Comparison of ENCODE assay signal across 17 mouse cellular contexts in the genomic region with DNA sequence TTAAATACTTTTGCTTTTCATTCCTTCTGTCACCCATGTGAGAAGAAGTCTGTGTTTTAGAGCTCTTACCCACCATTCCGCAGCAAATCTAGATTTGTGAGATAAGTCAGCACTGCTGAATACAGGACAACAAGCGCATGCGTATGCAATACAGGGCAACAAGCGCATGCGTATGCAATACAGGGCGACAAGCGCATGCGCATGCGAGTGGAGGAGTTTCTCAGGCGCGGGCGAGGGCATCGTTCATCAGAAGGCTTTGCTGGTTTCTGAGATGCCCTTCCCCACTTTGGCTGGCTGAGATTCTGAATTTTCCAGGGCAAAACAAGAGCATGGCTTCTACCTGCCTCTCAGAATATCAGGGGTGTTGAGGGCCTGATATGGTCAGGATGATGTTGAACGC.
"Had no signal": no experiment of that assay in that cellular context is flagged by ENCODE, and none has a peak within 500 bp of the region (broad histone marks: within the 10 kb centered on the region; RNA-seq: fewer than 3 reads in every experiment).

No protein-coding gene starts in this region.

- H3K9me3 ChIP-seq: neural tube, embryonic 12.5 days; neural tube, embryonic 13.5 days; neural tube, embryonic 15.5 days; stomach, embryonic 15.5 days had no signal

- H3K27me3 ChIP-seq: neural tube, embryonic 12.5 days; neural tube, embryonic 13.5 days; neural tube, embryonic 15.5 days; stomach, embryonic 15.5 days had no signal

- H3K4me3 ChIP-seq: neural tube, embryonic 12.5 days; neural tube, embryonic 13.5 days; neural tube, embryonic 15.5 days; stomach, embryonic 15.5 days had no signal

- H3K4me1 ChIP-seq: neural tube, embryonic 12.5 days; neural tube, embryonic 13.5 days; neural tube, embryonic 15.5 days; stomach, embryonic 15.5 days had no signal

- H3K36me3 ChIP-seq: neural tube, embryonic 12.5 days; neural tube, embryonic 13.5 days; neural tube, embryonic 15.5 days; stomach, embryonic 15.5 days had no signal

- H3K4me2 ChIP-seq: neural tube, embryonic 12.5 days; neural tube, embryonic 13.5 days; neural tube, embryonic 15.5 days; stomach, embryonic 15.5 days had no signal

- H3K27ac ChIP-seq: neural tube, embryonic 12.5 days; neural tube, embryonic 13.5 days; neural tube, embryonic 15.5 days; stomach, embryonic 15.5 days; stomach, postnatal 0 days had no signal

- H3K9ac ChIP-seq: neural tube, embryonic 12.5 days; neural tube, embryonic 13.5 days; neural tube, embryonic 15.5 days; stomach, embryonic 15.5 days had no signal

- DNase-seq: retina, postnatal 1 day; right cerebral cortex, adult 18-20 months; right cerebral cortex, postnatal 14 days; right cerebral cortex, postnatal 25 days; right cerebral cortex, postnatal 4 days; spleen, adult 18-20 months; thymus, adult 18-20 months; thymus, adult 2 months; thymus, postnatal 14 days; thymus, postnatal 25 days; thymus, postnatal 36 days; thymus, postnatal 4 days had no signal
